Mouse (Mus musculus) C2C12 (cell line): ENCODE data around the gene Adh7. TPM values are rescaled to one million over a fixed set of nuclear protein-coding genes. Genes with fewer than 3 reads are reported as not detected.

Experiments used
- H3K27me3 ChIP-seq: one replicate; pipeline ENCODE4 v1.6.1; 2011; ENCODE audit not compliant: control insufficient read depth, insufficient read depth, insufficient read length
- H3K36me3 ChIP-seq: one replicate; pipeline ENCODE4 v1.6.1; 2011; ENCODE audit not compliant: control insufficient read depth, insufficient read depth
- H3K4me3 ChIP-seq: one replicate; pipeline ENCODE4 v1.5.1; 2011; ENCODE audit warnings: mild to moderate bottlenecking, control low read depth; ENCODE audit not compliant: poor library complexity, insufficient read depth, severe bottlenecking
- H3K79me2 ChIP-seq: one replicate; pipeline ENCODE4 v1.6.1; 2011; ENCODE audit not compliant: control insufficient read depth, insufficient read depth
- H3K79me3 ChIP-seq: one replicate; pipeline ENCODE4 v1.6.1; 2011; ENCODE audit warnings: low read depth, control low read depth
- H3ac ChIP-seq: one replicate; pipeline ENCODE3; 2011; ENCODE audit warnings: low read depth; ENCODE audit not compliant: control insufficient read depth, insufficient read length
- CEBPB ChIP-seq: IDR thresholded peaks from one replicate; pipeline ENCODE4 v1.6.1; 2011; ENCODE audit warnings: low read depth, mild to moderate bottlenecking, control low read depth, moderate library complexity
- CTCF ChIP-seq: IDR thresholded peaks from one replicate; pipeline ENCODE4 v1.5.1; 2011; ENCODE audit not compliant: control insufficient read depth, insufficient read depth, insufficient read length
- FOSL1 ChIP-seq: IDR thresholded peaks from one replicate; pipeline ENCODE4 v1.8.0; 2011; ENCODE audit warnings: mild to moderate bottlenecking, low read length; ENCODE audit not compliant: poor library complexity, insufficient read depth, severe bottlenecking
- MAX ChIP-seq: IDR thresholded peaks from one replicate; pipeline ENCODE4 v1.6.1; 2011; ENCODE audit warnings: mild to moderate bottlenecking, control low read depth
- MYOD1 ChIP-seq: IDR thresholded peaks from one replicate; pipeline ENCODE4 v1.6.1; 2011; ENCODE audit warnings: low read depth; ENCODE audit not compliant: control insufficient read depth, insufficient read length
- MYOG ChIP-seq: IDR thresholded peaks from one replicate; pipeline ENCODE4 v1.6.1; 2011; ENCODE audit not compliant: control insufficient read depth, insufficient read length; ENCODE audit errors: extremely low read depth
- USF1 ChIP-seq: IDR thresholded peaks from one replicate; pipeline ENCODE4 v1.6.1; 2011; ENCODE audit warnings: low read depth, mild to moderate bottlenecking, control low read depth, moderate library complexity
- polyA plus RNA-seq: library from polyadenylated mRNA; unstranded; fragments of >200 nt; fragmentation: generic; extraction: Trizol; gene quantifications from one replicate; pipeline ENCODE4 v1.2.1, GENCODE M21; 2012; ENCODE audit warnings: missing spikeins

Adh7 gene
- polyA plus RNA-seq, 1 experiment = 4.9 TPM

- Histone ChIP-seq H3K79me2 (peaks cover 8% of the 10 kb centered on the region), H3ac (no peak overlapping the region), H3K4me3 (no peak overlapping the region), H3K79me3 (no peaks in the 10 kb centered on the region), H3K36me3 (no peaks in the 10 kb centered on the region), H3K27me3 (no peaks in the 10 kb centered on the region)
- TF ChIP-seq USF1 = no peak
- TF ChIP-seq CTCF = no peak
- TF ChIP-seq MYOG = no peak
- TF ChIP-seq MYOD1 = no peak
- TF ChIP-seq MAX = no peak
- no peak for TF ChIP-seq FOSL1
- TF ChIP-seq CEBPB = no peak
Measured at GRCm38 (mm10) chr3:138215395-138215989, 2.1 kb upstream of the Adh7 start.

DNA sequence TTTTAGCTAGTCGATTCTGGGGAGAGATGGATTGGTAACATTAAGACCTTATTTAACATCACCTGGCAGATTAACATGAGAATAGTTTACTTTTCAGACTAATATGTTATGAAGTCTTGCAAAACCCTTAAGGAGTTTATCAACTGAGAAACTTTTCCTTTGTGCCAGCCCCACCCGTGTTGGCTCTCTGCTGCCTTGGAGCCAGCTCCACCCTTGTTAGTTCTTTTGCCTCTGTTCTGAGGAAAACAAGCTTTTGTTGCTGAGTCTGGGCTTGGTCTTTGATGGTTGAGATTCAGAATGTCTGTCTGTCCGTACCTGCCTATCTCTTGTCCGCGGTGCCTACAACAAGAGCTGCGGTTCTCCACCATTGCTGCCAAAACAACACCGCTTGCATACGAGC is 1.5 kb upstream of the Adh7 start:
- H3K4me3 ChIP-seq = no peak overlapping the region
- H3ac ChIP-seq = no peak overlapping the region
- H3K27me3 ChIP-seq = no peaks in the 10 kb centered on the region
- no peaks in the 10 kb centered on the region for H3K79me3 ChIP-seq
- H3K79me2 ChIP-seq = peaks cover 8% of the 10 kb centered on the region
- TF ChIP-seq USF1 (no peak), MAX (no peak)
- H3K36me3 ChIP-seq = no peaks in the 10 kb centered on the region

DNA sequence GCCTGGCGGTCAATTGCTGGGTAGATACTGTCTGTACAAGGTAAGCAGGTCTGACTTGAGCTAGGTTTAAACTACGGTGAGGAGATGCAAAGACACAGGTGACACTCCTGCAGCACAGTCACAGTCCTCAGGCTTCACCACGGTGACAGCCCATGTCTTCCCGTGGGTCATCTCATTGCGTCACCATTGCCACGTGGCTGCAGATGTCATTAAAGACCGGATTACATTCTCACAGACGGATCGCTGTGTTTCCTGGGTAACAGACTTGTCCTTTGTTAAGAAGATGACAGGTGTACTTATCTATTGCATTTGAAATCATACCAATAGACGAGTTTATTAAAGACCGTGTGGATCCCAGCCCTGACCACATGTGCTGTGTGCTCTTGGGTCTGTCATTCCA is 3.6 kb downstream of the Adh7 start:
- peaks cover 8% of the 10 kb centered on the region for H3K79me2 ChIP-seq
- H3K36me3 ChIP-seq = peaks cover 12% of the 10 kb centered on the region
- no peaks in the 10 kb centered on the region for H3K27me3 ChIP-seq
- no peaks in the 10 kb centered on the region for H3K79me3 ChIP-seq
- H3ac ChIP-seq = no peak overlapping the region
- TF ChIP-seq USF1 (no peak), FOSL1 (no peak), MYOD1 (no peak), CTCF (no peak), MAX (no peak)
- no peak overlapping the region for H3K4me3 ChIP-seq

DNA sequence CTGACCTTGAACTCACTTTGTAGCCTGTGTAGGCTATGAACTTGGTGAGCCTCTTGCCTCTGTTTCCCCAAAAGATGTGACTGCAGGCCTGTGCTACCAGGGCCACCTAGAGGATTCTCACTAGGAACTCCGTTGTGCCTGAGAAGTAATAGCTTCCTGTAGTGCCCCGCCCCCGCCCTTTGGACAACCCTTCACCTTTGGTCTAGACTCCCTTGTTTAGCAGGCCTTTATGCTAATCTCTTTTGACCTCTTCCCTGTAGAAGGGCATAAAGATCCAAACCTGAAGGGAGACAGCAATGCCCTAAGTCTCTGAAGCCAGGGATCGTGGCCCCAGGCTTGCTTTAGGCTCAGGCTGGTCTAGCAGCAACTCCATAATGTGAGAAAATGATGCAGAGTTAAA is 5.0 kb downstream of the Adh7 start:
- Histone ChIP-seq H3K79me3 (no peaks in the 10 kb centered on the region), H3K27me3 (no peaks in the 10 kb centered on the region), H3K36me3 (peaks cover 17% of the 10 kb centered on the region), H3K79me2 (peaks cover 8% of the 10 kb centered on the region), H3ac (no peak overlapping the region), H3K4me3 (no peak overlapping the region)
- TF ChIP-seq USF1 (no peak), MYOD1 (no peak), MAX (no peak), MYOG (no peak), FOSL1 (no peak), CTCF (no peak), CEBPB (no peak)

DNA sequence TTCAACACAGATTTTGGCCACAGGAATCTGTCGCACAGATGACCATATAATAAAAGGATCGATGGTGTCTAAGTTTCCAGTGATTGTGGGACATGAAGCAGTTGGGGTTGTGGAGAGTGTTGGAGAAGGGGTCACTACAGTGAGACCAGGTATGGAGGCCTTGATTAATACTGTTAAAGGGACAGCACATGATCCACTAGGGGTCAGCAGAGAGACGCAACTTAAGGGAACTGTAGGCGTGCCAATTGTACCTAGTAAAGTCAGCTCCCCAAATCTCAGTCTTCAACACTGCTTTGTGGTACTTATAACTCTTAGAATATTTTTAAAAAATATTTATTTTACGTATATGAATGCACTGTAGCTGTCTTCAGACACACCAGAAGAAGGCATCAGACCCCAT is 5.4 kb downstream of the Adh7 start:
- H3K79me2 ChIP-seq = peaks cover 8% of the 10 kb centered on the region
- H3ac ChIP-seq = no peak overlapping the region
- no peak overlapping the region for H3K4me3 ChIP-seq
- H3K27me3 ChIP-seq = no peaks in the 10 kb centered on the region
- TF ChIP-seq FOSL1 (no peak), CEBPB (no peak), CTCF (peak; percentile 30), MAX (no peak)
- H3K36me3 ChIP-seq = peaks cover 21% of the 10 kb centered on the region
- no peaks in the 10 kb centered on the region for H3K79me3 ChIP-seq

DNA sequence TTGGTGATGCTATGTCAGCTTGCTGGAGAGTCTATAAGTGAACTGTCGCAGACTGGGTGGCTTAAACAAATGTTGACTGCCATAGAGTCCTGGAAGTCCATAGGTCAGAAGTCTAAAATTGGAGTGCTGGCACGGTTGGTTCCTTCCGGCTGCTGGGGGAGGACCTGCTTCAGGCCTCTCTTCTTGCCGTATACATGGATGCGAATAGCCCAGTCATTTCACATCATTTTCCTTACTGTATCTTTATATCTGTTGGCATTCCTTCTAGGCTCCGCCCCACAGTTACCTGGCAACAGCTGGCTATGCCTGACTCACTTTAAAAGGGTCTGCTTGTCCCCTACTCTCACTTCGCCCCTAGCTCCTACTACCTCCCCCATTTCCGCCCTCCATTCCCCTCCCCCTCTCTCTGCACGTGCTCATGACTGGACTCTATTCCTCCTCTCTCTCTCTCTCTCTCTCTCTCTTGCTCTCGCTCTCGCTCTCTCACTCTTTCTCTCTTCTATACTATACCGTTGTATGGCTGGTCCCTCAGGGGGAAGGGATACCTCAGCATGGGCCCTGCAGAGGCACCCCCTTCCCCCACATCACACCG is 6.9 kb downstream of the Adh7 start:
- no peak overlapping the region for H3K4me3 ChIP-seq
- H3K27me3 ChIP-seq = no peaks in the 10 kb centered on the region
- no peaks in the 10 kb centered on the region for H3K79me2 ChIP-seq
- H3ac ChIP-seq = no peak overlapping the region
- no peak for TF ChIP-seq MYOG
- no peak for TF ChIP-seq CTCF
- TF ChIP-seq CEBPB = no peak
- no peak for TF ChIP-seq MYOD1
- TF ChIP-seq MAX = no peak
- TF ChIP-seq USF1 = no peak
- TF ChIP-seq FOSL1 = no peak
- H3K79me3 ChIP-seq = no peaks in the 10 kb centered on the region
- H3K36me3 ChIP-seq = peaks cover 26% of the 10 kb centered on the region
